Mouse (Mus musculus) MEL (cell line): ENCODE results near the gene Rln1.

Experiments
- CHD1 ChIP-seq: IDR thresholded peaks from 2 replicates; pipeline ENCODE4 v1.6.1; 2012; ENCODE audit warnings: low read depth, mild to moderate bottlenecking, inconsistent platforms, low read length, improper control_type of control experiment
- CTCF ChIP-seq, 3 experiments: IDR thresholded peaks in 2 of 3; conservative IDR thresholded peaks in 1 of 3; 2 replicates each; pipeline ENCODE4 v1.5.1; 2011 to 2012; ENCODE audit warnings: low read length in 3 of 3, low read depth in 2 of 3, mild to moderate bottlenecking in 2 of 3, improper control_type of control experiment in 1 of 3, inconsistent platforms in 1 of 3, mixed read lengths in 1 of 3, moderate library complexity in 1 of 3; ENCODE audit not compliant: control insufficient read depth in 1 of 3, insufficient read depth in 1 of 3, poor library complexity in 1 of 3, severe bottlenecking in 1 of 3
- E2F4 ChIP-seq: IDR thresholded peaks from 2 replicates; pipeline ENCODE4 v1.6.1; 2011; ENCODE audit warnings: low read depth, low read length, improper control_type of control experiment, borderline replicate concordance
- GATA1 ChIP-seq: IDR thresholded peaks from 2 replicates; pipeline ENCODE4 v1.6.1; 2011; ENCODE audit warnings: low read depth, low read length, improper control_type of control experiment
- HCFC1 ChIP-seq: IDR thresholded peaks from 2 replicates; pipeline ENCODE4 v1.6.1; 2012; ENCODE audit warnings: low read depth, mild to moderate bottlenecking, inconsistent platforms, low read length, improper control_type of control experiment, moderate library complexity
- POLR2A ChIP-seq, 2 experiments: IDR thresholded peaks; 2 replicates each; pipeline ENCODE4 v1.6.1; 2011 to 2012; ENCODE audit warnings: low read length in 2 of 2, mild to moderate bottlenecking in 2 of 2, control low read depth in 1 of 2, improper control_type of control experiment in 1 of 2, low read depth in 1 of 2, moderate library complexity in 1 of 2; ENCODE audit not compliant: control insufficient read depth in 1 of 2, insufficient read depth in 1 of 2, poor library complexity in 1 of 2
- TAL1 ChIP-seq: IDR thresholded peaks from 2 replicates; pipeline ENCODE4 v1.6.1; 2012; ENCODE audit warnings: mild to moderate bottlenecking, inconsistent platforms, low read length, moderate library complexity, mixed read lengths
- ZKSCAN1 ChIP-seq: IDR thresholded peaks from 2 replicates; pipeline ENCODE4 v1.6.1; 2012; ENCODE audit warnings: low read depth, mild to moderate bottlenecking, inconsistent platforms, low read length, improper control_type of control experiment, moderate library complexity
- ZNF384 ChIP-seq: IDR thresholded peaks from 2 replicates; pipeline ENCODE4 v1.6.1; 2012; ENCODE audit warnings: low read depth, mild to moderate bottlenecking, inconsistent platforms, low read length, improper control_type of control experiment

DNA sequence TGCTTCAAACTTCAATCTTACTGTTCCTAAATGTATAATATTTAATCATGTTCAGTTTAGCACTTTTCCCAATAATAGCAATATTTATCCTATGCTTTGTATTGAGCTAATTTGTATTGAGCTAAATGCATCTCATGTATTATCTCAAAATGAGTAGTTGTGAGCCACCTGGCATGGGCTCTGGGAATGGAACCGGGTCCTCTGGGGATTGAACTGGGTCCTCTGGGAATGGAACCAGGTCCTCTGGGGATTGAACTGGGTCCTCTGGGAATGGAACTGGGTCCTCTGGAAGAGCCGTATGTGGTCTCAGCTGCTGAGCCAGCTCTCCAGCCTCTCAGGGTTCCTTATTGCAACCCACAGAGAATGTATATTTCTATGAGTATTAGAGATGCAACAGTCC lies 32.4 kb downstream of the Rln1 start:
- TF ChIP-seq CTCF (IDR thresholded peaks at IDR 0.05 in 2 of 3, conservative IDR thresholded peaks at IDR 0.05 in 1 of 3; ENCODE audit: control insufficient read depth in 1 of 3, insufficient read depth in 1 of 3, low read depth in 2 of 3, low read length in 3 of 3, poor library complexity in 1 of 3, severe bottlenecking in 1 of 3), result no peak
- TF ChIP-seq CHD1, result no peak
- no peak for TF ChIP-seq TAL1
- no peak for TF ChIP-seq GATA1
- TF ChIP-seq E2F4, result no peak
- TF ChIP-seq POLR2A (IDR thresholded peaks at IDR 0.05; ENCODE audit: control insufficient read depth in 1 of 2, insufficient read depth in 1 of 2, low read depth in 1 of 2, low read length in 2 of 2, poor library complexity in 1 of 2), result no peak
- TF ChIP-seq ZKSCAN1, result no peak
- TF ChIP-seq HCFC1, result no peak
- TF ChIP-seq ZNF384, result no peak
